Mouse (Mus musculus) embryo, embryonic 11 days (tissue): ENCODE results near the gene Pga5.
A peak's percentile ranks its signal among the peaks of the same experiment; 100 is the strongest.

Source experiments
- DNase-seq: peaks from one replicate; pipeline ENCODE4 v3.0.0-alpha.2; 2015

Pga5 gene

GRCm38 (mm10) chr19:10661919-10662318, 16.0 kb downstream of the Pga5 start:
- DNase-seq: no peak

GRCm38 (mm10) chr19:10661373-10661772, 16.5 kb downstream of the Pga5 start:
- DNase-seq: no peak

GRCm38 (mm10) chr19:10658406-10658805, 19.5 kb downstream of the Pga5 start:
- DNase-seq: no peak

- no peak for DNase-seq
Measured at GRCm38 (mm10) chr19:10657742-10658141, 20.1 kb downstream of the Pga5 start.

- no peak for DNase-seq
Measured at GRCm38 (mm10) chr19:10656058-10656457, 21.8 kb downstream of the Pga5 start.

- DNase-seq: no peak
Measured at GRCm38 (mm10) chr19:10648156-10648555, 29.7 kb downstream of the Pga5 start.

- DNase-seq: no peak
Measured at GRCm38 (mm10) chr19:10645616-10646015, 32.3 kb downstream of the Pga5 start.

- no peak for DNase-seq
Measured at GRCm38 (mm10) chr19:10640589-10641378, 37.1 kb downstream of the Pga5 start.

- DNase-seq: peak; percentile 18
Measured at GRCm38 (mm10) chr19:10640080-10640479, 37.8 kb downstream of the Pga5 start.

GRCm38 (mm10) chr19:10637840-10638239, 40.0 kb downstream of the Pga5 start:
- DNase-seq: no peak

- DNase-seq: peak; percentile 75
Measured at GRCm38 (mm10) chr19:10634872-10635318, 43.0 kb downstream of the Pga5 start.

GRCm38 (mm10) chr19:10634106-10634871, 43.6 kb downstream of the Pga5 start, which contains the start of gene Vwce:
Gene Vwce (plus strand): TSS chr19:10634213.
- peak; percentile 79 for DNase-seq
